Mouse (Mus musculus) embryonic facial prominence, embryonic 14.5 days (tissue): Measurements from ENCODE around the gene Ppox. TPM values are rescaled to one million over a fixed set of nuclear protein-coding genes. Genes with fewer than 3 reads are reported as not detected.
"Not testable (repeated sequence)": the region's sequence is repeated elsewhere in the genome, so short reads cannot be mapped to it uniquely, and the experiment has no call there.

Source experiments
- ATAC-seq: fragments of 200-750 bp; cut with Nextera tagmentation; 2 replicates; pipeline ENCODE4 v1.8.0; 2017; ENCODE audit warnings: low read depth, moderate number of reproducible peaks, moderate TSS enrichment
- DNase-seq: peaks from one replicate; pipeline ENCODE4 v3.0.0-alpha.2; 2015; ENCODE audit warnings: low spot score
- H3K27ac ChIP-seq: fragments of 300-500 bp; sonication (generic); replicated peaks from 2 replicates; pipeline ENCODE4 v1.5.1; 2014; ENCODE audit warnings: low read depth, mild to moderate bottlenecking, low read length, moderate library complexity
- H3K27me3 ChIP-seq: fragments of 300-500 bp; sonication (generic); replicated peaks from 2 replicates; pipeline ENCODE4 v1.6.1; 2014; ENCODE audit warnings: low read length; ENCODE audit not compliant: control insufficient read depth, insufficient read depth
- H3K36me3 ChIP-seq: fragments of 300-500 bp; sonication (generic); 2 replicates; pipeline ENCODE4 v1.6.1; 2014; ENCODE audit warnings: low read length, mixed read lengths; ENCODE audit not compliant: control insufficient read depth, insufficient read depth
- H3K4me1 ChIP-seq: fragments of 300-500 bp; sonication (generic); 2 replicates; pipeline ENCODE4 v1.6.1; 2014; ENCODE audit warnings: antibody characterized with exemption, low read length; ENCODE audit not compliant: control insufficient read depth, insufficient read depth
- H3K4me2 ChIP-seq: fragments of 300-500 bp; sonication (generic); 2 replicates; pipeline ENCODE4 v1.6.1; 2014; ENCODE audit warnings: low read depth, mild to moderate bottlenecking, low read length, moderate library complexity, mixed read lengths
- H3K4me3 ChIP-seq: fragments of 300-500 bp; sonication (generic); 2 replicates; pipeline ENCODE4 v1.5.1; 2014; ENCODE audit warnings: low read depth, mild to moderate bottlenecking, low read length
- H3K9ac ChIP-seq: fragments of 300-500 bp; sonication (generic); 2 replicates; pipeline ENCODE4 v1.6.1; 2014; ENCODE audit warnings: low read depth, mild to moderate bottlenecking, low read length, moderate library complexity, mixed read lengths
- H3K9me3 ChIP-seq: fragments of 300-500 bp; sonication (generic); 2 replicates; pipeline ENCODE4 v1.6.1; 2016; ENCODE audit warnings: low read length; ENCODE audit not compliant: control insufficient read depth
- WGBS: fragments of 180-500 bp; shearing (Covaris S2); extraction: QIAGEN DNeasy Blood & Tissue Kit; methylation state at CpG from one replicate; pipeline ENCODE4 v1.1.7; 2014; 5-methylcytosine and 5-hydroxymethylcytosine counted together
- polyA plus RNA-seq: library from polyadenylated mRNA; unstranded; fragments of >200 nt; fragmentation: Nextera tagmentation; extraction: Ambion mirVana; gene quantifications from 2 replicates; pipeline ENCODE4 v1.2.1, GENCODE M21; 2014

The Ppox gene
- polyA plus RNA-seq, 1 experiment from 2014 or later: 44.3 TPM

DNA sequence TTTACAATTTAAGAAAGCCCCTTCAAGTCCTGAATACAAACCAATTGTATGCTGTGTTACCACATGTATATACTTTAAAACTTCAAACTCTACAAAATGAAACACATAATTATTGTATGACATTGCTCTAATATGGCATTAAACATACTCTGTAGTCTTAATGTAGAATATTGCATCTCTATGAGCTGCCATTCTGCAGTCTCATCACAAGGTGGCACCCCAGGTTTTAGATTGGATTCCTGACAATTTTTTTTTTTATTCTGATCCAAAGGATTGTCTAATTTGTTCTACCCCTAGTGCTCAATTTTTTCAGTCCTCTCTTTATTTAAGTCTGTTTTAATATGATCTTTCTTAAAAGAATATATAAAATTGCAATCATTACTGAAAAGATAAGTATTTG lies 40.4 kb upstream of the Ppox start:
- no peaks in the 10 kb centered on the region for H3K27me3 ChIP-seq
- DNase-seq (peak; percentile 34), ATAC-seq (no peak)
- H3K4me1 ChIP-seq: no peaks in the 10 kb centered on the region
- H3K4me2 ChIP-seq: no peak overlapping the region
- H3K27ac ChIP-seq: no peak overlapping the region
- 0 out of 2 replicates have a peak, but pooled peaks cover 3% of the 10 kb centered on the region for H3K36me3 ChIP-seq
- no peaks in the 10 kb centered on the region for H3K9me3 ChIP-seq
- no peak overlapping the region for H3K9ac ChIP-seq
- H3K4me3 ChIP-seq: no peak overlapping the region

DNA sequence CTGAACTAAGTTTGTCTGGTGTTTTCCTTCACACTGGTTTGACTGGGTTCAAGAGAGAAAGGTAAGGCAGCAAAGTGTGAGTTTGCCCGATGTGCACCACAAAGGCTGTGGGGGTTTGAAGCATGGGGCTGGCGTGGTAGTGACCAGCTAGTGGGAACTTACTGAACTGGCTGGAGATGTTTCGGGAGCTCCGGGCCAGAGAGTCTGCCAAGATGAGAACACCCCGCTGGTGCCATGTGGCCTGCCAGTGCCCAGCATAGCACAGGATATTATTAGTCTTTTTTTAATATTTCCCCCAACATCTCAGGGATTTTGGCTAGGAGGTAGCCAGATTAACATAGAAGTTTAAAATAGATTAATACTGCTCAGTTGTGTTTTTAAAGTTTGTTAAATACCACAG lies 39.2 kb upstream of the Ppox start:
- Histone ChIP-seq H3K27me3 (no peaks in the 10 kb centered on the region), H3K36me3 (0 out of 2 replicates have a peak, but pooled peaks cover 3% of the 10 kb centered on the region), H3K9ac (no peak overlapping the region), H3K9me3 (no peaks in the 10 kb centered on the region), H3K27ac (no peak overlapping the region), H3K4me2 (no peak overlapping the region), H3K4me3 (no peak overlapping the region), H3K4me1 (no peaks in the 10 kb centered on the region)
- no peak for DNase-seq
- 18% methylated on average over 5 of the region's 5 CpGs for WGBS
- ATAC-seq: no peak

DNA sequence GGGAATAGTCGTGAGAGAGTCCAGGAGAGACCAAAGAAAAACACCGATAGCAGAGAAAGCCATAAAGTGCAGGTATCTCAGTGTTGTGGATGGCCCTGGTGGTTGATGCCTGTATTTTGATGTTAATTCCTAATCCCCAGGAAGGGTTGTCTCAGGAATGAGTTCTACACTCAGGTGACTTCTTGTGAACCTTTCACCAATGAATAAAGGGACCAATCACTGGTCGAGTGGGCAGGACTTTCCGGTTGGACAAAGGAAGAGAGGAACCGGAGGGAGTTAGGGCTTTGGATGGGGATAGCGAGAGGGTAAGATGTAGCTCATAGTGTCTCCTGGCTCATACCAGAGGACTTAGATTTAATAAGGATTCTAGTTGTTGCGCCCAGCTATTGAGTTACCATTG lies 38.8 kb upstream of the Ppox start:
- Histone ChIP-seq H3K4me1 (no peaks in the 10 kb centered on the region), H3K36me3 (no peaks in the 10 kb centered on the region), H3K4me2 (no peak overlapping the region), H3K27me3 (no peaks in the 10 kb centered on the region), H3K9ac (no peak overlapping the region), H3K4me3 (no peak overlapping the region), H3K9me3 (no peaks in the 10 kb centered on the region), H3K27ac (no peak overlapping the region)
- WGBS: 22% methylated on average over 7 of the region's 7 CpGs
- DNase-seq (no peak), ATAC-seq (no peak)

- WGBS: 69% methylated on average over 2 of the region's 2 CpGs
- Histone ChIP-seq H3K36me3 (no peaks in the 10 kb centered on the region), H3K4me2 (no peak overlapping the region), H3K4me1 (no peaks in the 10 kb centered on the region), H3K4me3 (no peak overlapping the region), H3K27me3 (no peaks in the 10 kb centered on the region), H3K9ac (no peak overlapping the region), H3K27ac (no peak overlapping the region), H3K9me3 (no peaks in the 10 kb centered on the region)
- ATAC-seq: no peak
- no peak for DNase-seq
Measured at GRCm38 (mm10) chr1:171309321-171309720, 28.3 kb upstream of the Ppox start.

DNA sequence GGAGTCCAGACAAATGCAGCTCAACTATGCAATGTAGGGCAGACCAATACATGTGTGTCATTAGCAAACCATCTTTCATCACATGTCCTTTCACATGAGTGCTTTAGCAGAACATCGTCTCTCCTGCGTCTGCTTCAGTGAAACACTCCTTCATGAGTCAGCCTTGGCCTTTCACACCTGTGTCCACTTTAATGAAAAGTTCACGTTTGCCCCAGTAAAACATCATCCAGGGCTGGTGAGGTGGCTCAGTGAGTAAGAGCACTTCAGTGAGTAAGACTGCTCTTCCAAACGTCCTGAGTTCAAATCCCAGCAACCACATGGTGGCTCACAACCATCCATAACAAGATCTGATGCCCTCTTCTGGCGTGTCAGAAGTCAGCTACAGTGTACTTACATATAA lies 25.2 kb upstream of the Ppox start:
- not testable (repeated sequence) for H3K36me3 ChIP-seq, ATAC-seq, H3K4me1 ChIP-seq, H3K4me2 ChIP-seq, H3K4me3 ChIP-seq, DNase-seq, H3K9ac ChIP-seq, H3K27ac ChIP-seq, H3K9me3 ChIP-seq, H3K27me3 ChIP-seq
- 72% methylated on average over 5 of the region's 5 CpGs for WGBS

DNA sequence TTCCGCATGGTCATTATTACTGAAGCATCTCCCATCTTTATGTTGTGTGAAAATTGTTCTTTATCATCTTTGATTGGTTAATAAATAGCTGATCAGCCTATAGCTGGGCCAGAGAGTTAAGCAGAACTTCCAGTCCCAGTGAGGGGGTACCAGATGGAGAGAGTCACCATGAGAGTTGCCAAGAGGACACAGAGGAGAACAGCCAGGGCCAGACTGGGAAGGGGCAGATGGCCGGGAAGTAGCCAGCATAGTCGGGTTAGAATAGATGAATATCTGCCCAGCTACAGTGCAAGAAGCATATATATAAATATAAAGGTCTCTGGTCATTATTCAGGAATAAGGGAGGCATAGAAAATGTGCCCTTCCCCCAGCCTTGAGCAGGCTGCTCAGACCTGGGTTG lies 17.2 kb upstream of the Ppox start:
- no peak overlapping the region for H3K4me2 ChIP-seq
- no peak overlapping the region for H3K27ac ChIP-seq
- 64% methylated on average over 3 of the region's 3 CpGs for WGBS
- H3K27me3 ChIP-seq: peaks cover 16% of the 10 kb centered on the region
- no peaks in the 10 kb centered on the region for H3K9me3 ChIP-seq
- ATAC-seq (no peak), DNase-seq (no peak)
- no peak overlapping the region for H3K9ac ChIP-seq
- no peaks in the 10 kb centered on the region for H3K36me3 ChIP-seq
- H3K4me3 ChIP-seq: no peak overlapping the region
- peaks cover 6% of the 10 kb centered on the region; the same call in 1 of the 2 replicates for H3K4me1 ChIP-seq

GRCm38 (mm10) chr1:171295063-171295402 lies 14.0 kb upstream of the Ppox start:
- H3K36me3 ChIP-seq: peaks cover under 1% of the 10 kb centered on the region; the same call in 1 of the 2 replicates
- WGBS: 17% methylated on average over 3 of the region's 3 CpGs
- no peaks in the 10 kb centered on the region for H3K9me3 ChIP-seq
- H3K9ac ChIP-seq: peak overlapping the region; percentile 85
- peak overlapping the region; percentile 95 for H3K27ac ChIP-seq
- peaks cover 16% of the 10 kb centered on the region for H3K27me3 ChIP-seq
- DNase-seq: no peak
- H3K4me1 ChIP-seq: peaks cover 8% of the 10 kb centered on the region; the same call in 1 of the 2 replicates
- ATAC-seq: no peak
- H3K4me3 ChIP-seq: peak overlapping the region; percentile 72
- H3K4me2 ChIP-seq: peak overlapping the region; percentile 53

DNA sequence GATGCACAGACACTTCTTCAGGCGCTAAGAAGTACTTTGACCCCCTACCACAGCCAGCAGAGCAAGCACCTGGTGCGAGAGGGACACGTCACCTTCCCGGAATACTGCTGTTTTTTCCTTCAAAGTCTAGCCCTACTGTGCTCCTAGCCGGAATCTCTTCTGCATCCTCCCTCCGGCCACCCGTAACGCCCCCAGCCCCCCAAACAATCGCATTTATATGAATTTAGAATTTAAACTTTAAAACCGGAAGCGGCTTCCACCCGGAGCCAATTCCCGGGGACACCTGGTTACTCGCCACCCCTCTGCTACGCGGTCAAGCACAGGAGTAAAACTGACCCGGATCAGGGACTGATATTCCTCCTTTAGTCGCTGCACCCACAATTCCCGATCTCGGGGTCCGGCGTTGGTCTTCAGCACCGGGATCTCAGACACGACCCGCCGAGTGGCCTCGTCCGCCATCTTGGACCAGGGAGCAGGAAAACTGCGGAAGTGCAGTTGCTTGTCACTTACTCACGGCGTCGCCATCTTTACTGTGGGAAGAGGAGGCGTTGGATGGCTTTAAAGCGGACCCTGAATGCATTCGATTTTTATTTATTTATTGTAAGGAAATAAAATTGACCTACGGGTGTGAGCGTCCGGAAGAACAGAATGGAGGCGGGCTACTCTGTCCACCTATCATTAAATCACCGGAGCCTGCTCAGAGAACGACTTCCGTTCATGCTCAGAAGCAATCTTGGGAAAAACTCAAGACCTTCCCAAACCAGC lies 13.5 kb upstream of the Ppox start, which contains the start of gene Ufc1:
Ufc1 (minus strand) TSS at position 727 of the 765 bp plus-strand sequence.
- peaks cover 7% of the 10 kb centered on the region; the same call in 1 of the 2 replicates for H3K36me3 ChIP-seq
- peaks cover 8% of the 10 kb centered on the region; the same call in 1 of the 2 replicates for H3K4me1 ChIP-seq
- H3K4me2 ChIP-seq: peak within 1 kb of the TSS; percentile 73
- ATAC-seq: peak; percentile 83
- H3K9me3 ChIP-seq: no peaks in the 10 kb centered on the region
- peak within 1 kb of the TSS; percentile 95 for H3K27ac ChIP-seq
- H3K9ac ChIP-seq: peak within 1 kb of the TSS; percentile 85
- 0% methylated on average over 42 of the region's 42 CpGs for WGBS
- H3K4me3 ChIP-seq: peak within 1 kb of the TSS; percentile 72
- DNase-seq: peak; percentile 95
- H3K27me3 ChIP-seq: peaks cover 16% of the 10 kb centered on the region

GRCm38 (mm10) chr1:171293906-171294297 lies 12.9 kb upstream of the Ppox start:
- Histone ChIP-seq H3K9me3 (no peaks in the 10 kb centered on the region), H3K27me3 (peaks cover 15% of the 10 kb centered on the region), H3K36me3 (peaks cover 12% of the 10 kb centered on the region), H3K9ac (peak overlapping the region; percentile 85), H3K4me2 (peak overlapping the region; percentile 73), H3K4me1 (peaks cover 8% of the 10 kb centered on the region; the same call in 1 of the 2 replicates), H3K27ac (peak overlapping the region; percentile 95), H3K4me3 (peak overlapping the region; percentile 72)
- no peak for ATAC-seq
- 36% methylated on average over 5 of the region's 5 CpGs for WGBS
- DNase-seq: no peak
